Mouse (Mus musculus): ENCODE results near the gene Pnck.

DNA sequence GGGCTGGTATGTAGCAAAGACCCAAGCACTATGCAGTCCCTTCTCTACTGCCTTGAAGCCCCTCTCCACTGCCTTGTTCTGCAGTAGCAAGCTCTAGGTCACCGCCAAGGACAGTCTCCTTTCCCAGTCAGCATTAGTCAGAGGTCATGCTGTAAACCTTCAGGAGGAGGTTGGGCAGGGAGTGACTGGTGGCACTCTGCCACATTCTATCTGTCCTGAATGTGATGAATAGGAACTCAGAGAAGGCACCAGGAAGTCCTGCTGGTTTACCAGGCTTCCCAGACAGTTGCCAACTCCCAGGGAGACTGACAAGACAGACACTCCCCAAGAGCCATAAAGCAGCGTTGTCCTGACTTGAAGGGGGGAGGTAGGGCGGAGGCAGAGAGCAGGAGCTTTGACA is 25.7 kb upstream of the Pnck start:
- TF ChIP-seq CTCF (conservative IDR thresholded peaks at IDR 0.05; ENCODE audit: low read length) (no peak), NANOG (IDR thresholded peaks at IDR 0.05; ENCODE audit: borderline replicate concordance, low read length) (no peak), POU5F1 (IDR thresholded peaks at IDR 0.05; ENCODE audit: borderline replicate concordance, low read length) (no peak)

Data from E14TG2a.4 (cell line).